Mouse (Mus musculus) forelimb bud, embryonic 11.5 days (tissue): ENCODE results near the gene Ccl24.

ENCODE experiments used
- DNase-seq: peaks from one replicate; pipeline ENCODE4 v3.0.0-alpha.2; 2012; ENCODE audit warnings: low read depth, low spot score

The Ccl24 gene

DNA sequence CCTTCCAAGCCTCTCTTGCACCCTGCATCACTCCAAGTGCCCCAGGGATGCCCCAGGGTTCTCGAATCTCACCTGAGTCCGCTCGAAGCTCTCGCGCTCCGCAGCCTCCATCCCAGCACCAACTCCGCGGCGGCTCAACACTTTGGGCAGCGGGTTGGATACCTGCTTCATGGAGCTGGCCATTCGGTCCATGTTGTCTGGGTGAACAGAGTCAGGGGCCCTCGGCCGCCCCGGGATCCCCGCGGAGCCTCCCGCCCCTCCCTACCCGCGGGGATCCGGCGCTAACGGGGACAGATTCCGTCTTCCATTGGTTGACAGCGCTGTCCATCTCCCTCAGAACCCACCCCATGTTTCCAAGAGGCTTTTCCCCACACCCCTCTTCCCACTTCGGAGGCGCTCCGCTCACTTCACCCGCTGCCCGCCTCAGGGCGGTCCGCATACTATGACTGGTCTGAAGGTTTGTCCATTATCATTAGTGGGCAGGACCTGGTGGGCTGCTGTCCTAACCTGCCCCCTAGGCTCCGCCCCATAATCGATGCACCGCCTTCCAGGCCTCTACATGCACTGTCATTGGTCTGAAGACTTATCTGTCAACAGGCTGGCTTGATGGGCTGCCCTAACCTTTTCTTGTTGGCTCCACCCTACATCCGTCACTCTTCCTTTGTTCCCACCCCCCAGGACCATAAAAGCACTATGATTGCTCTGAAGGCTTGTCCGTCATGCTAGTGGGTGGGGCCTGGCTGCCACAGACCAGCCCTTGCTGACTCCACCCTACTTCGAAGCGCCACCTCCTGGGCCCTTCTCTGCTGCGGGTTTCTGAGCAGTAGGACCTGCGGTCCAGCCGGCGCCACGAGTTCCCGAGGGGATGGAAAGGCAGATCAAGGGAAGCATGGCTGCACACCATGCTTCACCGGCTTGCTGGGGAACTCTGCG lies 27.7 kb downstream of the Ccl24 start, which contains the start of gene Hip1:
Gene Hip1 (minus strand): TSS at position 256 of the 933 bp plus-strand sequence.
- peak; percentile 99 for DNase-seq

DNA sequence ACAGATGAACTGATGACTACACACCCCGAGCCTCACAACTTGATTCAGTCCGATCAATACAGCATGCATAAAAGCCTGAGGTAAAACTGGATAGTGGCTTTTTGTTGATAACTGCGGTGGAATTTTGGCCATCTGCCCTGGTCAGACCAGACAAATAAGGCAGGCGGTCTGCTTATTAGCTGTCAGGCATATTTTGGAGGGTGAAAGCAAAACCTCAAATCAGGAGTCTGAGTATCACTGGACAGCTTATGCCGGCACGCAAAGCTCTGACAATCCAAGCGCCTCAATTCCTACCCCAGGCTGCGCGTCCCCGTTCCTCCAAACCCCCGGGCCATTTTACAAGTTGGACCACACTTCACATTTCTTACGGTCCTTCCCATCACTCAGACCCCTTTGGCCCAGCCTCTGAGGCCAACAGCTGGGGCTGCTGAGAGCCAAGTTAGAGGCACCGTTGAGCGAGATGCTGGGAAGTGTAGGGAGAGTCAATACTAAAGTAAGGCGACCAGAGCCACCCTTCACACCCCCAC lies 28.8 kb downstream of the Ccl24 start:
- DNase-seq, result no peak

DNA sequence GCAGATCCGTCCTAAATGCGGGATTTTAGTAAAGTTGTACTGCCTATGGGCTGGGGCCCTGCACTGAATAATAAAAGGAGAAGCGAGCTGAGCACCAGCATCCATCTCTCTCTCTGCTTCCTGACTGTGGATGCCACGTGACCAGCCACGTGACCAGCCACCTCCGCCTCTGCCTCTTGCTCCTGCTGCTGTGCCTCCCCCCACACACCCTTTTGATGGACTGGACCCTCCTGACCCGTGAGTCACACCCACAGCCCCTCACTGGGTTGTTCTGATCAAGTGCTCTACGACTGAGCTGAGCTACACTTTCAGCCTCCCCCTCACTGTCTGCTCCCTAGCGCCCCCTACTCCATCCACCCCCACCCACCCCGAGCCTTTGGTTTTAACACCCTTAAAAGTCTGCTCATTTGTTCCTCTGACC lies 35.0 kb downstream of the Ccl24 start:
- DNase-seq, result no peak

DNA sequence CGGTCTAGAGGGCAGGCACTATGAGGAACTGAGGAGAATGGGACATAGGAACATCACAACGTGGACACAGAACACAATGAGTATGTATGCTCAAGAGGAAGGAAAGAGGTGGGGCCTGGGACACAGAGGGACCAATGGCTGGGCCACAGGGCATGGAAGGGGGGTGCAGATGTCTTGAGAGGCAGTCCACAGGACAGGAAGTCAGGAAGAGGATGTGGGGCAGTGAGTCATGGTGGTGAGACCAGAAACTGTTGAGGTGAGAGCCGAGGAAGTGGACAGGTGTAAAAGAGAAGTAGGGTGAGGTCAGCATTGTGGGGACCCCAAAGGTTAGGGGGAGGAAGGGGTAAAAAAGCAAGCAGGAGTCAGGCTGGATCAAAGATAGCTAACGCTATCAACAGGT lies 35.5 kb downstream of the Ccl24 start:
- DNase-seq, result no peak

DNA sequence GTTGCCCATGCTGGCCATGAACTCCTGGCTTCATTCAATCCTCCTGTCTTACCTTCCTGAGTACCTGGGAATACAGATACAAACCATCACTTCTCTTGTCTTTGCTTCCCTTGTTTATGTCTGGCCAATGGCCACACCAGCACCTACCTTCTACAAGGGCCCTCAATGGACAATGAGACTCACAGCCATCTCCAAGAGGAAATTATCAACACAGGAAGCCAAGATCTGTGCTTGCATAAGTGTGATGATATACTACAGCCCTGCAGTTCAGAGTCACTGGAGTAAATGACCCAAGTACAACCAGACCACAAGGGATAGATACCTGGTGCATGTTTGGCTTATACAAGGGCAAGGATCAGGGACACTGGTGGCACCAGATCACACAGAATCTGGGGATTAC lies 37.0 kb downstream of the Ccl24 start:
- DNase-seq, result no peak

DNA sequence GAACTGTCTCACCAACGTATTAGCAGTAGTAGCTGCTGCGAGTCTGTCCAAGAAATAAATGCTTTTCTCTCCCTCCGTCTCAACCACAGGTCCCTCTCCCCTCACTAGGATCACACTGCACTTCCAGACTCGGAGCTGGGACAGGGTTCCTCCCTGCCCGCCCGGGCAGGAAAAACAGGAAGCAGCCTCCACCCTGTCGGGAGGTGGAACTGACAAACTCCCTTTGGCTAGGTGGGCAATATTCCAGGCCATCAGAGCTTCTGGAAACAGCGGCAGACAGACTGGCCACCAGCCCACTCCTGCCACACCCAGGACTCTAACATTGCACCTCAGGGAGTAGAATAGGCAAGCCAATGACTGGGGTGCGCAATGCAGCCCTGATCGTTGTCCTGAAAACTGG lies 39.4 kb downstream of the Ccl24 start:
- no peak for DNase-seq

DNA sequence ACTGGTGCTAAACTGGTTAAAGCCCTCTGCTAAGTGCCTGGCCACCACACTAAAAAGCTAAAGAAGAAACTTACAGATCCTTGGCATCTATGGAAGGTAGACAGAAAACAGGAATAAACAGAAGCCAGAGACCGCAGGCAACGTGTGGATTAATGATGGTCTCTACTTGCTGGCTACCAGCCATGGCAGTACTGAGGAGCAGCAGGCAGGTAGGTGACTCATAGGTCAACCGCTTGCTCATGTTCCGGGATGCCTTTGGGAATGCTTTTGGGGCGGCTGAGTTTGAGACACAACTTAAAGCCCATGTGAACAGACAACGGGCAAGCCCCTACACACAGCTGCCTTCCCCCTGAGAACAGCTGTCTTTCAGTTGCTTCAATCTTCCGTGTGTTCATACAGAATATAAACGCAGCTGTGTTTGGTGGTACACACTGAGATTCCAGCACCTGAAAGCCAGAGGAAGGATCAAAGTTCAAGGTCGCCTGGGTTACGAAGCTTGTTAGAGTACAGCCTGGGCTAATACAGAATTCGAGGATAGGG lies 41.5 kb downstream of the Ccl24 start:
- no peak for DNase-seq

DNA sequence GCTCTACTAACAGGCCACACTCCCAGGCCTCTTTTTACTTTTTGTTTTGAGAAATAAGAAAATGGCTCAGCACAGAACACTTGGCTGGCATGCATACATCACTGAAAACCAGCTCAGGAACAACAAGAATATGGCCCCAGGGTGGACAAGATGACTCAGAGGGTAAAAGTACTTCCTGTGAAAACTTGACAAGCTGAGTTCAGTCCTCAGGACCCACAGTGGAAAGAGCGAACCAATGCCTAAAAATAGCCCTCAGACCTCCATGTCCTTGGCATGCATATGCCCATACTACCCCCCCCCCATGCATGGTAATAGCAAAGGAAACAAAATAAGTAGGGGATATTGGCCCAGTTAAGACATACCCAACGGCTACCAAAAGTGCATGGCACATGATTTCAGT lies 42.9 kb downstream of the Ccl24 start:
- DNase-seq, result no peak

DNA sequence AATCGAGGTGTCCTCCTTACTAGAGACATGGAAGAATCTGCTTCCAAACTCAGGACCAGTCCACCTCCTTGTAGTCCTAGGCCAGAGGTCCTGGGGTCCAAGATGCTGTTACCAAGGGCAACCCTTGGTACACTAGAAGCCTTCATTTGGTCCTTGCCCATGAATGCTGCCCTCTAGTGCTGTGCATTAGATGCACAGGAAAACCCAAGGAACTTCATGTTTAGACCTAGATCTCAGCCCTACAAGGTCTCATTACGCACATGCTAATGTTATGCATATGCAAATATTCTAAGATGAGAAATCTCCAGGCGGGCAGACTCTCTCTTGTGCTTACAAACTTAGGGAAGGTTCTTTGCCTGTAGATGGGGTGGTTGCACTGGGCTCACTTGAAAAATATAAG lies 43.5 kb downstream of the Ccl24 start:
- no peak for DNase-seq

DNA sequence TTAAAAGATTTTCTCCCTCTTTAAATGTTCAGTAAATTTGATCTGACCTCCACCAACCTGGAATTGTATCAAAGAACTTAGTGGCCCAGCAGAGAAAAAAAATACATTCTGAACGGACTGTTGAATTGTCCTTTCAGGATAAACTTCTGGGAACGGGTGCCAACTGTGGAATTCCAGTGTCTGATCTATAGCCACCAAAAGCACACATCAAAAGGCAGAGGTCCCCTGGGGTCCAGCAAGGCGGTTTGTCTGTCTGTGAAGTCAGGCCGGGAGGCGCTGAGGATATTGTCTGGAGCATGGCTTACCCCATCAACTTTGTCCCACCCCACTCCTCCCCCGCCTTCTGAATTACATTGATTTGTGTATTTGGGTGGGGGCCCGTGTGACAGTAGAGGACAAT lies 44.9 kb downstream of the Ccl24 start:
- no peak for DNase-seq

DNA sequence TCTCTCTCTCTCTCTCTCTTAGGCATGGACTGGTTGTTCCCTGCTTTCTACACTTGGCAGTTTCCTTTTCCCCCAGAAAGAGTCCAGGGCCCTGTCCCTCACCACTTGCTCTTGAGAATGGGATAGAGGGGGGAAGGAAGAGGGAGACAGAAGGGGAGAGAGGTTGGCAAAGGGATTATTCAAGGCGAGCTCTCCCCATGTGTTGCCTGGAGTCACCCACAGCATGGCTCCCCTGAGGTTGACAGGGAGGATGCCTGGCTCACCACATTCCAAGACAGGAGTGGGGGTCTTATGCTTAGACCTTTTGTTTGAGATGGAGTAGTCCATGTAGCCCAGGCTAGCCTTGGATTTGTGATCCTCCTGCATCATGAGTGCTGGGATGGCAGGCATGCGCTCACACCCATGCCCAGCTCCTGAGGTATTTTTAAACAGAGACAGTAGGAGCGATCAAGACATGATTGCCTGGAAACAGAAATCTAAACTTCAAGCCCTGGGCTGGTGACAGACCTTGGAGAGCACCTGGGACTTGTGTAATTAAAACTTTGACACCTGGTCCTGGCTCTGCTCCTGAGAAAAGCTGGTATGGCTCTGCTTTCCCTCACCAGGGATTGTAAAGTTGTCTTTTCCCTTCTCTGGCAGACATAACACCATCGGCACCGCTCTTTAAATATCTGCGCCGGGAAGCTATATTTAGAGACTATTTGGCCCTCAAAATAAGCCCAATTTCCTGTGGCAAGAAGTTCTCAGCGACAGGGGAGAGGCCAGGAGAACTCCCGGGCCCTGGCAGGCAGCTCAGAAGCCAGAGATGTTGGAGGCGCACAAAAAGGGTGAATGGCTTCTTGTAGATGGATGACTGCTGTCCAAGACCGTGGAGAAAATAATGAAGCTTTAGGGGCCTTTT lies 47.9 kb downstream of the Ccl24 start:
- no peak for DNase-seq

DNA sequence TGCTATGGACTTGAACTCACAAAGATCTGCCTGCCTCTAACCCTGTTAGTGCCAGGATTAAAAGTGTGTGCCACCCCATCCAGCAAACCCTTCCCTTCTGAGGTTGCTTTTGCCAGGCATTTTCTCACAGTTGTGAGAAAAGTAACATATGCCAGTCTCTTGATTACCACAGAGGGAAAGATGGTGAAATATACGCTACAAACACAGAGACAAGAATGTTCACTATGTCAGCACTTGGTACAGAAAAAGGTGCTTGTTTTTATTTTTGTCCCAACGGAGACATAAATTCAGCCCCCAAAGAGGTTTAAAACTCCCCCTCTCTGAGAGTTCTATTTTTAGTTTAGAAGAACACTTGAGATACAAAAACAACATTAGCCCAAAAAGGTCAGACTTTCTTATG lies 48.8 kb downstream of the Ccl24 start:
- no peak for DNase-seq

DNA sequence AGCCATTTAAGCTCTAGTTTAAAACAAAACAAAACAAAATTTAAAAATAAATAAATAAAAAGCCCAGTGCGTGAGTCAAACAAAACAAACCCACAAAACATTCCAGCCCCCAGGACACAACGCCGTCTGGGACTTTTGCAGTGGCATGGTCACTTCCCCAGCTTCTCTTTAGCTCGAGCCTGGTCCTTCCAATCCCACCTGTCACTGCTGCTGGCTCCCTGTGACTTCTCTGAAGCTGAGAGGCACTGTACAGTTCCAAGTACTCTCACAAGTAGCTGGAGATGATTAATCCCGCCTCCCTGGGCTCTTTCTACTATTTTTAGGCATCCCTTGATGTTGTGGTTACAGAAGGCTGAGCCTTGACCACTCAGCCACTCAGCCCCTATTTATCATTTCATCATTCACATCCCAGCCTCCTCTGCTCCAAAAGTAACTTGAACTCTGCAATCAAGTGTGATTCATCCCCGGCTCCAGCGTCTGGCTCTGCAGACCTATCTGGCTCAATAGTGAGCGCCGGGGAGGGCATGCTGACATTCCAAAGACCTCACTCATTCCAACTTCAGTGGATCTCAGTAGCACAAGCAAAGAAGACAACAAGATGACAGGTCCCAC lies 50.6 kb downstream of the Ccl24 start:
- no peak for DNase-seq
